Mouse (Mus musculus): ENCODE results near the gene Rgs7. TPM values are rescaled to one million over a fixed set of nuclear protein-coding genes. Genes with fewer than 3 reads are reported as not detected.
A peak's percentile ranks its signal among the peaks of the same experiment; 100 is the strongest.

Rgs7 gene
- polyA plus RNA-seq, 1 experiment = 0.16 TPM

DNA sequence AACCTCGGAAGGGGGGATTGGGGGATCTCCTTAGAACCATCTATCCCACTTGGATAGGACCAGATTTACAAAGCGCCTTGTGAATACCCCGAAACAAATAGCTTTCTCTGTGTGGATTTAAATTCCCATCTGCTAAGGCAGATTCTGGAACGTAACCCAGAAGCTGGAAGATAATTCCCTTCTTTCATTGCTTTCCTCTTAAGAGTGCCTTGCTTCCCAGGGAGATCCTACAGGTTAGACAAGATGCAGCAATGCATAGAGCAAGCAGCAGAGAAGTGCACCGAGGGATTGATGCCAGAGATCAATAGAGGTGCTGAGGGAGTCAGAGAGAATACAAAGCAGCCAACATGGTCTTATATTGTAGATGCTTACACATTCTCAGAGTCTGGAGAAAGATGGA, 103.0 kb downstream of the Rgs7 start:
- Histone ChIP-seq H3K4me3 (no peak overlapping the region), H3K36me3 (ENCODE audit: control insufficient read depth, insufficient read depth) (no peaks in the 10 kb centered on the region), H3ac (ENCODE audit: control insufficient read depth, insufficient read length) (no peak overlapping the region), H3K79me2 (ENCODE audit: control insufficient read depth, insufficient read depth) (no peaks in the 10 kb centered on the region), H3K27me3 (ENCODE audit: control insufficient read depth, insufficient read depth, insufficient read length) (no peaks in the 10 kb centered on the region), H3K4me2 (ENCODE audit: low read depth) (no peak overlapping the region)
- TF ChIP-seq E2F4 (IDR thresholded peaks at IDR 0.05; ENCODE audit: insufficient read depth) (no peak), MAX (IDR thresholded peaks at IDR 0.05; ENCODE audit: low read depth) (no peak), MYOD1 (IDR thresholded peaks at IDR 0.05; ENCODE audit: control insufficient read depth in 1 of 3, insufficient read length in 2 of 3, low read depth in 2 of 3) (no peak)

DNA sequence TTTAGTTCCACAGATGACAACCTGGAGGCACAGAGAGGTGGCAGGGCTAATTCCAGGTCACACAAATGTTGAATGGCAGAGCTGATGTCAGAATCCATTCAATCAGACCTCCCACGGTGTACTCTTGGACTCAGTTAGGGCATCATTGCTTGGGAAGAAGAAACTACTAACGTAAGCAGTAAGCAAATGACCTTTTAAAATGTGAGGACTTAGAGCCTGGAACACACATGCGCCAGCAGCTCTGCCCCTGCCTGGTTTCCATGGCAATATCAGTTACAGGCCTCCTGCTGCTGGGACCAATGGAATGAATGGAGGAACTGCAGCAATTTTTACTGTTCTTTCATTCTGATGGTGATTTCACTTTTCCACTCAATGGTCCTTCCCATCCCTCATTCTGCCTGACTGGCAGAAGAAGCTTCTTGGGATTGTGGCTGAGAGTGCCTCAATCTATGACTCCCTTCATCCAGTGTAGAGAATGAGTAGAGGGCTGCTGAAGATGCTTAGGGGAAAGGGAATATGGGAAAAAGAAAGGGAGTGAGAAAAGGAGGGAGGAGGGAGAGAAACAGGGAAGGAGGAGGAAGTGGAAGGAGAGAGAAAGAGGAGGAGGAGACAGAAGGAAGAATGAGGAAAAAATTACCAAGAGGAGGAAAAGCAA, 106.6 kb downstream of the Rgs7 start:
- TF ChIP-seq USF1 (IDR thresholded peaks at IDR 0.05; ENCODE audit: low read depth) = no peak
- TF ChIP-seq POLR2AphosphoS2 (IDR thresholded peaks at IDR 0.05; ENCODE audit: insufficient read length, low read depth) = no peak
- H3K79me2 ChIP-seq (ENCODE audit: control insufficient read depth, insufficient read depth) = no peaks in the 10 kb centered on the region
- H3K4me3 ChIP-seq = no peak overlapping the region
- no peaks in the 10 kb centered on the region for H3K27me3 ChIP-seq (ENCODE audit: control insufficient read depth, insufficient read depth, insufficient read length)
- no peak overlapping the region for H3ac ChIP-seq (ENCODE audit: control insufficient read depth, insufficient read length)
- H3K4me2 ChIP-seq (ENCODE audit: low read depth) = no peak overlapping the region
- H3K36me3 ChIP-seq (ENCODE audit: control insufficient read depth, insufficient read depth) = no peaks in the 10 kb centered on the region

GRCm38 (mm10) chr1:175372571-175372970, 119.7 kb downstream of the Rgs7 start:
- Histone ChIP-seq H3K4me3 (no peak overlapping the region), H3K79me2 (ENCODE audit: control insufficient read depth, insufficient read depth) (no peaks in the 10 kb centered on the region), H3K27me3 (ENCODE audit: control insufficient read depth, insufficient read depth, insufficient read length) (no peaks in the 10 kb centered on the region), H3K4me2 (ENCODE audit: low read depth) (no peak overlapping the region), H3K36me3 (ENCODE audit: control insufficient read depth, insufficient read depth) (no peaks in the 10 kb centered on the region), H3ac (ENCODE audit: control insufficient read depth, insufficient read length) (no peak overlapping the region)
- TF ChIP-seq POLR2AphosphoS2 (IDR thresholded peaks at IDR 0.05; ENCODE audit: insufficient read length, low read depth) = no peak

DNA sequence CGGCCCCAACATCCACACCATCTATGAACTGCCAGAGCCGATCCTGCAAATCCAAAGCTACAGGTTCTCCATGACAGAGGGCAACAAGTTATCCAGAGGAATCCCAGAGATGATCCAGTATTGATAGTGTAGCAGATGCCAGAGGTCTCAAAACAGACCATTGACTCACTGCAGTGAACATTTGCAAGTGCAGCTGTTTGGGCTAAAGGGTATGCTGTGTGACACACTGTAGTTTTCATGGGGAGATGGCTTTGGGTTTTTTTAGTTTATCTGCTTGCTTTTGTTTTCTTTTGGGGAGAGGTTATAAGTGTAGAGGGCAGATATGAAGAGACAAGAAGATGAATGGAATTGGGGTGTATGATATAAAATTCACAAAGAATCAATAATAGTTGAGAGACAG, 124.2 kb downstream of the Rgs7 start:
- no peak overlapping the region for H3K4me3 ChIP-seq
- TF ChIP-seq TCF12 (IDR thresholded peaks at IDR 0.05; ENCODE audit: insufficient read depth, poor library complexity, severe bottlenecking) = peak; percentile 29
- peak in 1 of 3 experiments; percentile 52 for TF ChIP-seq MYOG (IDR thresholded peaks at IDR 0.05; ENCODE audit: control insufficient read depth in 1 of 3, insufficient read depth in 1 of 3, insufficient read length in 2 of 3, low read depth in 2 of 3)
- peak; percentile 3 to 60 (median 32) for TF ChIP-seq MYOD1 (IDR thresholded peaks at IDR 0.05; ENCODE audit: control insufficient read depth in 1 of 3, insufficient read length in 2 of 3, low read depth in 2 of 3)
- no peak for TF ChIP-seq E2F4 (IDR thresholded peaks at IDR 0.05; ENCODE audit: insufficient read depth)
- no peak for TF ChIP-seq MAX (IDR thresholded peaks at IDR 0.05; ENCODE audit: low read depth)
- no peak overlapping the region for H3ac ChIP-seq (ENCODE audit: control insufficient read depth, insufficient read length)
- H3K4me2 ChIP-seq (ENCODE audit: low read depth) = no peak overlapping the region
- no peaks in the 10 kb centered on the region for H3K27me3 ChIP-seq (ENCODE audit: control insufficient read depth, insufficient read depth, insufficient read length)
- H3K36me3 ChIP-seq (ENCODE audit: control insufficient read depth, insufficient read depth) = no peaks in the 10 kb centered on the region
- no peaks in the 10 kb centered on the region for H3K79me2 ChIP-seq (ENCODE audit: control insufficient read depth, insufficient read depth)

GRCm38 (mm10) chr1:175363606-175364005, 128.7 kb downstream of the Rgs7 start:
- TF ChIP-seq USF1 (IDR thresholded peaks at IDR 0.05; ENCODE audit: low read depth) = no peak
- H3K36me3 ChIP-seq (ENCODE audit: control insufficient read depth, insufficient read depth) = no peaks in the 10 kb centered on the region
- H3ac ChIP-seq (ENCODE audit: control insufficient read depth, insufficient read length) = no peak overlapping the region
- H3K27me3 ChIP-seq (ENCODE audit: control insufficient read depth, insufficient read depth, insufficient read length) = no peaks in the 10 kb centered on the region
- no peak overlapping the region for H3K4me2 ChIP-seq (ENCODE audit: low read depth)
- no peak overlapping the region for H3K4me3 ChIP-seq
- no peaks in the 10 kb centered on the region for H3K79me2 ChIP-seq (ENCODE audit: control insufficient read depth, insufficient read depth)

DNA sequence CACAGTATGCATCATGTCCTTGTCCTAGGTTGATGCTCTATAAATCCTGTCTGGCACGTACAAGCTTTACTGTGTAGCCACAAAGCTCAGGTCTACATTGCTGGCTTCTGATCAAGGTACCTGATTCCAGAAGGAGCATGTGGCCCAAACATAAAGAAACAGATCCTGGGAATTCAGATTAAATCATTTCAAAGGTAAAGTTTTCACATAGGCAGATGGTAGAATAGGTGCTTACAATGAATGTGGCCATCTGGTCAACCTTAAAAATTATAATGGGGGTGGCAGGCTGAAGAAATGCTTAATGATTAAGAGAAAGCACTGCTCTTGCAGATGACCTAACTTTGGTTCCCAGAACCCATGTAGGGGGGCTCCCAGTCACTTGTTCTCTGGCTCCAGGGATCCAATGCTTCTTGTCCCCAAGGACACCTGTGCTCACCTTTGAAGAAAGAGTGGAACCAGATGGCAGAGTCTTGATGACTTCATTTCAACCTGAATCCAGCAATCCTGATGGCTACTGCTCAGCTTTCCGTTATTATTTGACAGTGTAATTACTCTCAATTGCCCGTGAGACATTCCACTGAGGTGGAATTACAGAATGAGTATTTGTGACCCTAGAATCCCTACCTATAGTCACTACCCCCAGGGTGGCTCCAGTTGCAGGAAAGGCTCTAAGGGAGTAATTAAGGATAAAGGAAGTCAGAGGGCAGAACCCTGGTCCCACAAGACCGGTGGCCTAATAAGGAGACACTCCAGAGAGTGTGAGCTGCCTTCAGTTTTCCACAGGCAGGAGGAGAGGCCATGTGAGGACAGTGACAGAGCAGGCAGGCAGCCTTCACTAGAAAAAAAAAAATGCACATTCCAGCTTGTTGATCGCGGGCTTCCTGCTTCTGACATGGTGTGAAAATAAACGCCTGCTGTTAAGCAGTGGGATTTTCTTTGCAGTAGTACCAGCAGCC, 132.6 kb downstream of the Rgs7 start:
- Histone ChIP-seq H3K27me3 (ENCODE audit: control insufficient read depth, insufficient read depth, insufficient read length) (no peaks in the 10 kb centered on the region), H3K36me3 (ENCODE audit: control insufficient read depth, insufficient read depth) (no peaks in the 10 kb centered on the region), H3K79me2 (ENCODE audit: control insufficient read depth, insufficient read depth) (no peaks in the 10 kb centered on the region), H3ac (ENCODE audit: control insufficient read depth, insufficient read length) (no peak overlapping the region), H3K4me2 (ENCODE audit: low read depth) (no peak overlapping the region), H3K4me3 (no peak overlapping the region)
- TF ChIP-seq POLR2A (IDR thresholded peaks at IDR 0.05; ENCODE audit: insufficient read length, low read depth) = no peak
- TF ChIP-seq POLR2AphosphoS2 (IDR thresholded peaks at IDR 0.05; ENCODE audit: insufficient read length, low read depth) = no peak
- TF ChIP-seq CEBPB (IDR thresholded peaks at IDR 0.05; ENCODE audit: insufficient read depth, poor library complexity, severe bottlenecking) = no peak
- no peak for TF ChIP-seq REST (IDR thresholded peaks at IDR 0.05; ENCODE audit: insufficient read depth, insufficient read length)
- TF ChIP-seq TCF12 (IDR thresholded peaks at IDR 0.05; ENCODE audit: insufficient read depth, poor library complexity, severe bottlenecking) = no peak
- TF ChIP-seq MYOD1 (IDR thresholded peaks at IDR 0.05; ENCODE audit: control insufficient read depth in 1 of 3, insufficient read length in 2 of 3, low read depth in 2 of 3) = no peak
- no peak for TF ChIP-seq SRF (IDR thresholded peaks at IDR 0.05; ENCODE audit: control insufficient read depth, insufficient read length, low read depth)
- no peak for TF ChIP-seq USF1 (IDR thresholded peaks at IDR 0.05; ENCODE audit: low read depth)
